Mouse (Mus musculus) olfactory bulb, adult 2 months (tissue): ENCODE measurements around the gene Adamts20.

ENCODE experiments used
- CTCF ChIP-seq: fragments of 200-500 bp; IDR thresholded peaks from 2 replicates; pipeline ENCODE4 v1.5.1; 2012; ENCODE audit warnings: low read depth, mild to moderate bottlenecking, low read length, moderate library complexity; ENCODE audit not compliant: insufficient read depth
- POLR2A ChIP-seq: fragments of 200-500 bp; IDR thresholded peaks from 2 replicates; pipeline ENCODE4 v1.6.1; 2012; ENCODE audit warnings: mild to moderate bottlenecking, low read depth, low read length, moderate library complexity; ENCODE audit not compliant: insufficient read depth

DNA sequence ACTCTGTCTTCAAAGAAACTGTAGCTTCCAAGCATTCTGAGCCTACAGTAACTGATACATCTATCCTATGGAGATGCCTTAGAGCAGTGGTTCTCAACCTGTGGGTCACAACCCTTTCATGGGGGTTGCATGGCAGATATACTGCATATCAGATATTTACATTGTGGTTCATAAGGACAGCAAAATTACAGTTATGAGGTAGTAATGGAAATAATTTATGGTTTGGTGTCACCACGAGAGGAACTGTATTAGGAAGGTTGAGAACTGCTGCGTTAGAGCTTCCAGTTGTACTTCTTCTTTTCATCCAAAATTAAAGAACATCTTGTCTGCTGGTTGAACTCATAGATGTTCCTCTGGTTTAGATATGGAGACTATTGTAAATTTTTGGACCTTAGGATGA, 24.2 kb upstream of the Adamts20 start:
- TF ChIP-seq CTCF (no peak), POLR2A (no peak)
